Mouse (Mus musculus): Measurements from ENCODE around the gene Dyrk1a.
A peak's percentile ranks its signal among the peaks of the same experiment; 100 is the strongest.

Gene Dyrk1a

DNA sequence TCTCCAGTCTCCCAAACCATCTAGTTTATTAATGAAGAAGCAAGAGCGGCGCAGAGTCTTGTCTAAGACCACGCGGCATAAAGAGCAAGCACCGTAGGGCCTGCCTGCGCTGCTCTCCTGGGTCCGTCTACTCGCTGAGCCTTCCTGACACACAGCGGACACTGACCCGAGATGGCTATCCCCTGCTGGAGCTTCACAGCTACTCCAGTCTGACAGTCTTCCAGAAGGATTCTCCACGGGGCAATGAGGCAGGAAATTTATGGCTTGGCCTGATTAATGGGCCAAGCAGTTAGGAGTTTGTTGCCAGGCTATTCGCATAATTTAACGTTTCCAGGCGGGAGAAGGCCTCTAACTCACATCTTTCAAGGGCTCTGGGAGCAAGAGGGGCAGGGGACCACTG lies 144.7 kb downstream of the Dyrk1a start:
- DNase-seq (ENCODE audit: low spot score in 2 of 2), result no peak

DNA sequence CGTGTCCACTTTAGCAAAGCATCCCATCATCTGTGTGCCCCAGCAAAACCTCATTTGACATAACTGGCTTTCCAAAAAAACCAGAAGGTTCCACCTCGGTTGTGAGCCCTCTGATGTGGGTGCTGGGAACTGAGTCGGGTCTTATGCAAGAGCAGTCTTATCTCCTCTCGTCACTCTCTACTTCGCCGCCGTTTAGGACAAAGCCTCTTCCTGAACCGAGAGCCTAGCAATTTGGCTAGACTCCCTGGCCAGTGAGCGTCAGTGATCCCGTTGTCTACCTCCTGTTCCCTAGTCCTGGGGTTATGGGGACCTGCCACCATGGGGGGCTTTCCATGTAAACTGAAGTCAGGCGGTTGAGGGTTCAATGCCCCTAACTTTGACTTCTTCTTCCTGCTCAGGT lies 147.2 kb downstream of the Dyrk1a start:
- no peak for DNase-seq (ENCODE audit: low spot score in 2 of 2)

GRCm38 (mm10) chr16:94718919-94719318 lies 149.1 kb downstream of the Dyrk1a start:
- DNase-seq (ENCODE audit: low spot score in 2 of 2), result no peak

DNA sequence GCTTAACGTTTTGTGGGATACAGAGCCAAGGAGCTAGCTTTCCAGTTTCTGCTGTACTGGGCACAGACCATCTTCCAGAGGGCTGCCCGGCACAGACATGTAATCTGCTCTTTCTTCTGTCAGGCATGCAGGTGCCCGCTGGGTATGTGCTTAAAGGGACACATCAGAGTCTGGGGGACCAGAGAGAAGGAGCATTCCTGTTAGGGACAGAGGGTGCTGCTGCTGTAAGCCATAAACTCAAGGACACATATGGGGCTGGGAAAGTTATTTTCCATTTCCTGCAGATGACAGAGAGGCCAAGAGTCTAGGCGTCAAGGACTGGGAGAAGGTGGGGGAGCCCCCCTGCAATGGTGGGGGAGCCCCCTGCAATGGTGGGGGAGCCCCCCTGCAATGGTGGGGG lies 149.7 kb downstream of the Dyrk1a start:
- DNase-seq (ENCODE audit: low spot score in 2 of 2), result no peak

DNA sequence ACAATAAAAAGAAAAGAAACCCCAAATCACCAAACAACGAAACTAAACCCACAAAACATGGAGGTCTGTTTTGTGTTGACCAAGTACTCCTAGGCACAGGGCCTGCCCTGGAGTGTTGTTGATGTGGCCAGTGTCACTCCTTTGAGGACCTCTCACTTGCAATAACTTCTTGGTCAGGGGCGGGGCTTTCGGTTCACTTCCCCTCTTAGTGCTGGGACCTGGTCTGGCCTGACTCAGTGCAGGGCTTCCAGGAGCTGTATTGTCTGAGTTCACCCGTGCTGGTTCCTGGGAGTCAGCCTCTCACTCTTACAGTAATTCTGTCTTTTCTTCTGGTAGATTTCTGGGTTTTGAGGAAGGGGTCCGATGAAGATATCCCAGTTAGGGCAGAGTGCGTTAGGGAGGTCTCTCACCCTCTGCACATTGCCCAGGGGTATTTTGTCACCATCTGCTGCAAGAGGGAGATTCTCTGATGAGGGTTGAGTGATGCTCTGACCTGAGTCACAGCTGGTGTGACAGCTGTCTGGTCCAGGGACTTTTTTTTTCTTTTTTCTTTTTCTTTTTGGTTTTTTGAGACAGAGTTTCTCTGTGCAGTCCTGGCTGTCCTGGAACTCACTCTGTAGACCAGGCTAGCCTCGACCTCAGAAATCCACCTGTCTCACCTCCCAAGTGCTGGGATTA lies 150.8 kb downstream of the Dyrk1a start:
- no peak for DNase-seq (ENCODE audit: low spot score in 2 of 2)

- no peak for DNase-seq (ENCODE audit: low spot score in 2 of 2)
Observed at GRCm38 (mm10) chr16:94721549-94722006, 151.8 kb downstream of the Dyrk1a start.

GRCm38 (mm10) chr16:94722936-94723335 lies 153.1 kb downstream of the Dyrk1a start:
- no peak for DNase-seq (ENCODE audit: low spot score in 2 of 2)

GRCm38 (mm10) chr16:94724061-94724596 lies 154.3 kb downstream of the Dyrk1a start:
- peak; percentile 76 to 79 for DNase-seq (ENCODE audit: low spot score in 2 of 2)

GRCm38 (mm10) chr16:94724747-94725211 lies 155.0 kb downstream of the Dyrk1a start:
- no peak for DNase-seq (ENCODE audit: low spot score in 2 of 2)

DNA sequence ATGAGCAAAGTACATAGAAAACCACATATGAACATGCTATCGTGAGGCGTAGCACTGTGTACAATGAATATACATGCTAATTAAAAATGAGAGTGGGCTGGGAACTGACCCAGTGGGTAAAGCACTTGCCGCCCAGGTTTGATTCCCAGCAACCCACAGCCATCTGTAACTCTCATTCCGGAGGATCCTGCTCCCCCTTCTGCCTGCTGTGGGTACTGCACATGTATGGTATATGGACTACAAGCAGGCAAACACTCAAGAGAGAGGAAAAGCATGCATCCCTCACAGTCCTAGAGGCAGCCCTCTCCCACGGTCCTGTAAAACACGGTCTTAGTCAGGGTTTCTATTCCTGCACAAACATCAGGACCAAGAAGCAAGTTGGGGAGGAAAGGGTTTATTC lies 159.4 kb downstream of the Dyrk1a start:
- DNase-seq (ENCODE audit: low spot score in 2 of 2), result no peak

DNA sequence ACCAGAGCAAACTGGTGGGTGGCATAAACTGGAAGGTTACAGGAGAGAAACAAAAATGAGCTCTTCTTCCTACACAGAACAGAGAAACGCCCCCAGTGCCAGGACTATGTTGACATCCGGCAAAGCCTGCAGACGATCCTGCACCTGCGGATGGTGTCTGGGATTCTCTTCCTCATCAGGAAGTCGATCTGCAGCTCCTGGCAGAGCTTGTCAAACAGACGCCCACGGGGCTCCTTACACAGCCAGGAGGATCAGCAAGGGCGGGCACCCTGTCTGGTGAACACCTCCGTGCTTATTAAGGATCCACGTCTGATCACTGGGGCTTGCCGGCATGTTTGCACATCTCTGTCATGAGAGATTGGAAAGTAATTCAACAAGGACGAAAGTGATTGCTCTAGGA lies 161.2 kb downstream of the Dyrk1a start:
- DNase-seq (ENCODE audit: low spot score in 2 of 2), result no peak

DNA sequence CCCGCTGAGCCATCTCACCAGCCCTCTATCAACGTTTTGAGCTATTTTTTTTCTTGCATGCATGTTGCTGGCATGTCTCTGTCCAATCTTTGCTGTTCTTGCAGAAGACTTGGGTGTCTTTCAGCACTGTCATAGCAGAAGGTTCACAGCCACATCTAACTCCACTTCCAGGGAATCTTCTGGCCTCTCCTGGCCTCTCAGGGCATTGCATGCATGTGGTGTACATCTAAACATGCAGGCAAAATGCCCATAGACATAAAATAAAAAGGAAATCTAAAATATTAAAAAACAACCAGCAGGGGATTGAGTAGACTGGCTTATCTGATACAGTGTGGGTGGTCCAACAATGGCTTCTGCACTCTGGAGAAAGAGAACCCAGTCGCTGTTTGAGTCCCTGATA lies 165.7 kb downstream of the Dyrk1a start:
- DNase-seq (ENCODE audit: low spot score in 2 of 2), result no peak

DNA sequence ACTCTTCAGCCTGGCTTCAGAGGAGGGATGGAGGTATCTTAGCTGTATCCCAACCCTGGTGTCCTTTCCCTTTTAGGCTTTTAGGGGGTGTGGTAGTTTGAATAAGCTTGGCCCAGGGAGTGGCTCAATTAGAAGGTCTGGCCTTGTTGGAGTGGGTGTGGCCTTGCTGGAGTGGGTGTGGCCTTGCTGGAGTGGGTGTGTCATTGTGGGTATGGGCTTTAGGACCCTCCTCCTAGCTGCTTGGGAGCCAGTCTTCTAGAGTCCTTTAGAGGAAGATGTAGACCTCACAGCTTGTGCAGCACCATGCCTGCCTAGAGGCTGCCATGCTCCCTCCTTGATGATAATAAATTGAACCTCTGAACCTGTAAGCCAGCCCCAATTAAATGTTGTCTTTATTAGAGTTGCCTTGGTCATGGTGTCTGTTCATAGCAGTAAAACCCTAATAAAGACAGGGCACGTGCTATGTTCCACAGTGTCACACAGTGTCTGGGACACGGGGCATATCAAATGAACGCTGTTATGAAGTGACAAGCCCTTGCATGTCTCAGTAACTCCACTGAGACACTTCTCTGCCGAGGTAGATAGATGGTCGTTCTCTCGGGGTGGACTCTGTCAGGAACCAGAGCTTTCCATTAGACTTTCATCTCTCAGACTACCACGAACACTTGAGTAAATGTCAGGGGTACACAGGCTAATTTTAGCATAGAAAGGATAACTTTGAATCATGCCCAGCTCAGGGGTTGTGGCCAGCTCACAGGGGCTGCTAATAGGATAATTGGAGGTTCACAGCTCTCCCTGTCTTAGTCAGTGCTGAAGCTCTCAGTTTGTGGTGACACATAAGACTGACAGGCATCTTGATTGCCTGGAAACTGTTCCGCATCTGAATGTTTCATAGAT lies 166.9 kb downstream of the Dyrk1a start:
- DNase-seq (ENCODE audit: low spot score in 2 of 2), result no peak

DNA sequence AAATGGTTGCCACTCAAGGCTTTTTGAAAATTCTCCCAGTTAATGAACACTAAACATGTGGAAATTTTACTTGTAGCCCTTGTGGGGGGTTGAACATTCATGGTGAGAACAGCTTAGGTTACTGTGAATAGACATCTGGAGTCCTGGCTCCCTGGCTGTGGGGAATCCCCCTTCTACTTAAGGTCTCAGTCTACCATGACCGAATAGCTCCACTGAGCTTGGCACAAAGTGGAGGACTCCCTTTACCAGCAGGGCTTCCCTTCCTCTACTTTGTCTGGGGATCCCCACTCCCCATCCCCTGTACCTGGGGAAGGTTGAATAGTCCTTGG lies 167.5 kb downstream of the Dyrk1a start:
- DNase-seq (ENCODE audit: low spot score in 2 of 2), result no peak

- no peak for DNase-seq (ENCODE audit: low spot score in 2 of 2)
Observed at GRCm38 (mm10) chr16:94743853-94744501, 174.2 kb downstream of the Dyrk1a start.

- DNase-seq (ENCODE audit: low spot score in 2 of 2), result no peak
Observed at GRCm38 (mm10) chr16:94745016-94745415, 175.2 kb downstream of the Dyrk1a start.

Data from frontal cortex, postnatal 25 days (tissue).